Mouse (Mus musculus) olfactory bulb, adult 2 months (tissue): ENCODE data around the gene Otop3. TPM values are rescaled to one million over a fixed set of nuclear protein-coding genes. Genes with fewer than 3 reads are reported as not detected.

Source experiments
- H3K27ac ChIP-seq: fragments of 200-500 bp; 2 replicates; pipeline ENCODE4 v1.5.1; 2012; ENCODE audit warnings: low read depth, low read length; ENCODE audit not compliant: insufficient read depth
- H3K4me1 ChIP-seq: fragments of 200-500 bp; 2 replicates; pipeline ENCODE4 v1.6.1; 2012; ENCODE audit warnings: low read length; ENCODE audit not compliant: control insufficient read depth, insufficient read depth
- H3K4me3 ChIP-seq: fragments of 200-500 bp; 2 replicates; pipeline ENCODE4 v1.5.1; 2012; ENCODE audit warnings: mild to moderate bottlenecking, low read depth, low read length, moderate library complexity; ENCODE audit not compliant: insufficient read depth
- CTCF ChIP-seq: fragments of 200-500 bp; IDR thresholded peaks from 2 replicates; pipeline ENCODE4 v1.5.1; 2012; ENCODE audit warnings: low read depth, mild to moderate bottlenecking, low read length, moderate library complexity; ENCODE audit not compliant: insufficient read depth
- POLR2A ChIP-seq: fragments of 200-500 bp; IDR thresholded peaks from 2 replicates; pipeline ENCODE4 v1.6.1; 2012; ENCODE audit warnings: mild to moderate bottlenecking, low read depth, low read length, moderate library complexity; ENCODE audit not compliant: insufficient read depth
- WGBS: fragments of 180-500 bp; shearing (Covaris S2); methylation state at CpG from one replicate; pipeline ENCODE4 v1.1.7; 2018; 5-methylcytosine and 5-hydroxymethylcytosine counted together
- polyA plus RNA-seq: library from polyadenylated mRNA; stranded (reverse); fragments of >200 nt; gene quantifications from 2 replicates; pipeline ENCODE4 v1.2.4, GENCODE M21; 2012; ENCODE audit warnings: low replicate concordance; ENCODE audit not compliant: missing spikeins, insufficient read depth, insufficient read length

Otop3 gene
- polyA plus RNA-seq, 1 experiment: not detected

DNA sequence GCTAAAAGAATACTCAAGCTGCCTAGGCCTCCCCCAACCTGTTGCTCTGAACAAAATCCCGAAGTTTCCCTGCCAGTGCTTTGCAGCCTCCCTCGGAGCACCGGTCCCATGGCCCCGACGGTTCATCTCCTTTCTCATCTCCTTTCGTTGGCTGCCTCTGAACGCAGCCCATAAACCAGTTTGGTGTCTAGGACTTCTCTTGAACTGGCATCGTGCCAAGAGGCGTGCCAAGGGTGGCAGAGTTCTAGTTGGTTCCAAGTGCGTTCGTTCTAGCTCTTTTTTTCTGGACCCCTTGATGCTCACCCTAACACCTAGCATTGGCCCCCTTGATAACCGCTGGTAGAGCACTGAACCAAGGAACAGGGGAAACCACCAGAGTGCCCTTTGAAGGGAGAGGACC, 692 bp downstream of the Otop3 start:
- Histone ChIP-seq H3K4me1 (peaks cover 13% of the 10 kb centered on the region), H3K27ac (no peak overlapping the region), H3K4me3 (no peak overlapping the region)
- WGBS: 28% methylated on average over 12 of the region's 12 CpGs
- TF ChIP-seq CTCF (no peak), POLR2A (no peak)

DNA sequence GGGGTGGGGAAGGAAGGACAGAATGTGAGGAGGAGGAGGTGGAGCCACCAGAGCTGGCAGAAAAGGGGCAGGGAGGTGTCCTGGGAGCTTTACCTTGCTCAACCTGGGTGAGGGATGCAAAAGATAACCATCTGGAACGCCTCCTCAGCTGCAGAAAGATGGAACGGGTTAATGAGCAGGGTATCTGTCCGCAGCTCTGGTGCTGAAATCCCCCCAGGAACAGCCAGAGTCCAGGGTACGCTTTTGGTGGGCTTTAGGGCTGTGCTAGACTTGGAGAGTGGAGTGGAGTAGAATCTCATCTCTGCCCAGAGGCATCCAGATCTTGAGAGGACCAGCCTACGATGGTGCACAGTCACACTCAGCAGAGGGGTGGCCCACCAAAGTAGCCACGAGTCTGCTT, 1.6 kb downstream of the Otop3 start:
- Histone ChIP-seq H3K4me3 (no peak overlapping the region), H3K4me1 (peaks cover 13% of the 10 kb centered on the region), H3K27ac (no peak overlapping the region)
- TF ChIP-seq POLR2A (no peak), CTCF (no peak)
- 40% methylated on average over 6 of the region's 6 CpGs for WGBS

DNA sequence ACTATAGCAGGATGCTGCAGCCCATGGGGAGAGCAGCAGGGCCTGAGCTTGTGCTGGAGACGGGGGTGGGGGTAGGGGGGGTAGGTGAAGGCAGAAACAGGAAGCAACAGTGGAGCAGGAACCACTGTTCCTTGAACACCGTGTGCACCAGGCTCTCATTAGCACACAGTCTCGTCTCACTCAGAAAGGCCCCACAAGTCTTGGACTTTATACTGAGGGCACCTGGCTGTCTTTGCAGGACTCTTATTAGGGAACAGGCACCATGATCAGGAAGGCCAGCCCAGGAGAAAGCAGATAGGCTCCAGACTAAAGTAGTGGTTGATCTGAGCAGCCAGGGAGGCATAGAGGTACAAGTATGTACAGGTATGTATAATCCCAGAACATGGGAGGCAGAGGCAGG, 2.8 kb downstream of the Otop3 start:
- Histone ChIP-seq H3K4me1 (peaks cover 15% of the 10 kb centered on the region), H3K27ac (no peak overlapping the region), H3K4me3 (no peak overlapping the region)
- 73% methylated on average over 3 of the region's 3 CpGs for WGBS
- TF ChIP-seq POLR2A (no peak), CTCF (no peak)

DNA sequence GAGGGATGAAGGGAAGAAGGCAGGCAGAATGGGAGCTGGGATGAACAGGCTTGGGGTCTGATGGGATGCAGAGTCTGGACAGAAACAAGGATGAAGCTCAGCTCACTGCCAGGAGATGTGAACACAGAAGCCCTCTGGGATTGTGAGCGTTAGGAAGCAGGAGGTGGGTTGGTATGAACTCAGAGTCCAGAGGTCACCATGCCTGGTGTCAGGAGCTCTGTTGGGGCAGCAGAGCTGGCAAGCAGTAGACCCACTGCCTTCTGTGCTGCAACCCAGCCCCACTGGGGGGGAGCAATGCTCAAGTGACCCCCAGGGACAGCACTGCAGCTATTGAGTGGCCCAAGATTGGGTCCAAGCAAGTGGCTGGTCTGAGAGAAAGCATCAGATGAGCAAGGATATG, 3.3 kb downstream of the Otop3 start:
- TF ChIP-seq POLR2A (no peak), CTCF (no peak)
- Histone ChIP-seq H3K4me1 (peaks cover 15% of the 10 kb centered on the region), H3K4me3 (no peak overlapping the region), H3K27ac (no peak overlapping the region)
- WGBS: 81% methylated on average over 1 of the region's 1 CpGs

DNA sequence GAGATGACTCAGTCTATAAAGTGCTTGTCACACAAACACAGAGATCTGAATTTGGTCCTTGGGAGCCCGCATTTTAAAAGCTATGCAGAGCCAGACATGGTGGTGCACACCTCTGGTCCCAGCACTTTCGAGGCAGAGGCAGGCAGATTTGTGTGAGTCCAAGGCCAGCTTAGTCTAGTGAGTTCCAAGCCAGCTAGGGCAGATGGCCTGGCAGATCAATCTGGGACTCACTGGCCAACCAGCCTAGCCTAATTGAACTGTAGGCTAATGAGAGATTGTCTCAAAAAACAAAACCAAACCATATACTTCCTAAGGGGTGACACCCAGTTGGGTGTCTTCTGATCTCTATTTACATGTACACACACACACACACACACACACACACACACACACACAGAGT, 6.7 kb downstream of the Otop3 start:
- no peak overlapping the region for H3K4me3 ChIP-seq
- 50% methylated on average over 2 of the region's 2 CpGs for WGBS
- TF ChIP-seq CTCF (no peak), POLR2A (no peak)
- H3K27ac ChIP-seq: no peak overlapping the region
- peaks cover 4% of the 10 kb centered on the region for H3K4me1 ChIP-seq

DNA sequence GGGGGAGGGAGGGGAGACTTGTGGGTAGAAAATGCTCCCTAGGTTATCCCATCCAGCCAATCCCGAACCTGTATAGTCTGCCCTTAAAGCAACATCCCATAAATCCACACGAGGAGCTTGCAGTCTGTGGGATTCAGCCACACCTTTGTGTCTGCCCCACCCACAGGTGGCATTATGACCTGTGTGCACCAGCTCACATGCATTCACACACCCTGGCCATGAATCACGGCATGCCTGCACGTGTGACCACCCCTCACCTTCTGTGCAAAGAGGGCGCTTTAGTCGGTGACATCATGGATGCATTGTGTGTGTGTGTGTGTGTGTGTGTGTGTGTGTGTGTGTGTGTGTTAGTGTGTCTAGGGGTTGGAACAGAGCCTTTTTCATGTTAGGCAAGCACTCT, 7.3 kb downstream of the Otop3 start:
- H3K4me3 ChIP-seq: no peak overlapping the region
- TF ChIP-seq POLR2A (no peak), CTCF (no peak)
- 71% methylated on average over 6 of the region's 6 CpGs for WGBS
- peaks cover 10% of the 10 kb centered on the region for H3K4me1 ChIP-seq
- no peak overlapping the region for H3K27ac ChIP-seq

DNA sequence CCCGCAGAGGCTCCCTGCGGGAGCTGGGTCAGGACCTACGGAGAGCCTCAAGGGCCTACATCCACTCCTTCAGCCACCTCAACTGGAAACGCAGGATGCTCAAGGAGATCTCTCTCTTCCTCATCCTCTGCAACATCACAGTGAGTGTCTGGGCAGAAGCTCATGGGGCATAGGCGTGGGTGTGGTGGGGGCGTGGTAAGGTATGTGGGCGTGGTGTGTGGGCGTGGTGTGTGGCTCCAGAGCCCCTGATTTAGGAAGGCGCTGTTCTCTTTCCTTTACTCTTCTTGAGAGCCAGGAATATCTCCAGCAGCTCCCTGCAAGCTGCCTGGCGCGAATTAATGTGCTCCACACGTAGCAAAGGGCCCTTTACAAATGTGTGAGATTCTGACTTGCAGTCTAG, 10.4 kb downstream of the Otop3 start:
- Histone ChIP-seq H3K4me3 (no peak overlapping the region), H3K27ac (no peak overlapping the region), H3K4me1 (peaks cover 12% of the 10 kb centered on the region)
- WGBS: 34% methylated on average over 12 of the region's 12 CpGs
- TF ChIP-seq CTCF: no peak
- TF ChIP-seq POLR2A: no peak

DNA sequence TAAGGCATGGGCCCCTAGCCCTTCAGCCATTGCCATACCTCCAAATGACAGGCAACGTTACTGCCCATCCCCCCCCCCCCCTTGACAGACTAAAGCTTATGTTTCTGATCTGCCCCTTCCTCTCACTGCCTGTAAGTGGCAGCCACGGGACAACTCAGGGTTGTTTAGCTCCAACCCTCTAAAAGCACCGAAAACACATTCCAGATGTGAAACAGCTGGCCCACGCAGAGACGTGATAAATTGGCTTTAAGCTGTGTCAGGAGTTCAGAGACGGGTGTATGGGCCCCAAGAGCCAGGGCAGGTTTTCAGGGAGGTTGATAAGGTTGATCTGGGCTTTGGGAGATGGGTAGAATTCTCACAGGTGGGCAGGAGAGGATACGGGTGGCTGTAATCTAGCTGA, 11.0 kb downstream of the Otop3 start:
- Histone ChIP-seq H3K4me3 (no peak overlapping the region), H3K27ac (no peak overlapping the region), H3K4me1 (peaks cover 12% of the 10 kb centered on the region)
- TF ChIP-seq POLR2A (no peak), CTCF (no peak)
- 45% methylated on average over 7 of the region's 7 CpGs for WGBS

DNA sequence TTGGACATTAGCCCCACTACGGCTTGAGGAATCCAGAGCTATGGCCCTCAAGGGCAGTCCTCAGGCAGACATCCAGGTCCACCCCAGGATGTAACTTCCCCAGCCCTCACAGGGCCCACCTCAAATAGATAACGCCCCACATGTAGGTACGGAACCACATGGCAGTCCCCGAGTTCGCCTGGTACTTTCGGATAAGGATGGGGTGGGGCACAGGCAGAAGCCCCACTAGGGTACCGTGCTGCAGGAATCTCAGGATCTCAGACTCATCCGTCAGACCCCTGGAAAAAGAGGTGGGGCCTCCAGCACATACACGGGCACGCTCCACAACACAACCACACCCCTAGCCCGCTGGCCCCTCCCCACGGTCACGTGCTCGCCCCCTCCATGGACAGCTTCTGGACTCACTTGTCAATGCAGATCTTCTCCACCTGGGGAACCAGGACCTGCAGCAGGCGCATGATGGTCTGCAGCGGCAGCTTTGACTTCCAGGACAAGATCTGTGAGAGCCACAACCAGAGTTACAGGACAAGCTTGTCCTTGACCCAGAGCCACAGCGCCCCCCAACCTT, 14.2 kb downstream of the Otop3 start:
- Histone ChIP-seq H3K27ac (no peak overlapping the region), H3K4me1 (peaks cover 11% of the 10 kb centered on the region), H3K4me3 (no peak overlapping the region)
- TF ChIP-seq CTCF (no peak), POLR2A (no peak)
- 76% methylated on average over 17 of the region's 17 CpGs for WGBS

DNA sequence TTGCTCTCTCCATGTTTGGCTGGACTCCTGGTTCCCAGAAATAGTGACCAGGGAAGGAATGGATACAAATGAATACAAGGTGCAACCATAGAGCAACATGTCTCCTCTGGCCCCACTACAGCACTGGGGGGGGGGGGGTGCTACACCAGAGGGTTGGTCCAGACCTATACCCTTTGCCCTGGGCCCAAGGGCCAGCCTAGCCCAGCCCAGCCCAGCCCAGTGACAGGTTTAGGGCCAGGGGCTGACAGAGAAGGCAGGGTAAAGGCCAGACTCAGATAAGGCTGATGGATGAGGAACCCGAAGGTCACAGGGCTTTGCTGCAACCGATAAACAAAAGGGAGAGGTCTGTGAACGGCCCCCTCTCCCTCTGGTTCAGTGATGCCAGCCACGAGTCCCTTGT, 15.4 kb downstream of the Otop3 start:
- peaks cover 11% of the 10 kb centered on the region for H3K4me1 ChIP-seq
- H3K27ac ChIP-seq: no peak overlapping the region
- 85% methylated on average over 4 of the region's 4 CpGs for WGBS
- no peak for TF ChIP-seq CTCF
- TF ChIP-seq POLR2A: no peak
- no peak overlapping the region for H3K4me3 ChIP-seq
